Mouse (Mus musculus): ENCODE results near the gene 9230112D13Rik. TPM values are rescaled to one million over a fixed set of nuclear protein-coding genes. Genes with fewer than 3 reads are reported as not detected.

Gene 9230112D13Rik
- polyA plus RNA-seq, 1 experiment from 2014 or later, result not detected

DNA sequence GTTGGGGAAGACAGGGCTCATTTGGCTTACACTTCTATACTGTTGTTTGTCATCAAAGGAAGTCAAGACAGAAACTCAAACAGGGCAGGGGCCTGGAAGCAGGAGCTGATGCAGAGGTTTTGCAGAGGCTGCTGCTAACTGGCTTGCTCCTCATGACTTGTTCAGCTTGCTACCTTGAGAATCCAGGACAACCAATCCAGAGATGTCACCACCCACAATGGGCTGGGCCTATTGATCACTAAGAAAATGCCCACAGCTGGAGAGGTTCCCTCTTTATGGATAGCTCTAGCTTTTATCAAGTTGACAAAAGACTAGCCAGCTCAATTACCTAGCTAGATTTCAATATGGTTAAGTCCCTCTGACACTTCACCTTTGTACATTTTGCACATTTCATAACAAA is 51.0 kb downstream of the 9230112D13Rik start:
- H3K27ac ChIP-seq (ENCODE audit: low read length), result no peak overlapping the region
- no peak overlapping the region for H3K9ac ChIP-seq (ENCODE audit: low read length)
- no peaks in the 10 kb centered on the region for H3K27me3 ChIP-seq (ENCODE audit: control insufficient read depth, insufficient read depth, low read depth, low read length)
- no peaks in the 10 kb centered on the region for H3K9me3 ChIP-seq (ENCODE audit: control insufficient read depth, low read length)
- no peak overlapping the region for H3K4me2 ChIP-seq (ENCODE audit: low read depth, low read length)
- ATAC-seq (ENCODE audit: low read depth), result no peak
- peaks cover 4% of the 10 kb centered on the region; the same call in 1 of the 2 replicates for H3K4me1 ChIP-seq (replicated peaks; ENCODE audit: control insufficient read depth, insufficient read depth, low read length)
- no peak overlapping the region for H3K4me3 ChIP-seq (ENCODE audit: low read length)
- no peaks in the 10 kb centered on the region for H3K36me3 ChIP-seq (ENCODE audit: control insufficient read depth, insufficient read depth, low read length)

DNA sequence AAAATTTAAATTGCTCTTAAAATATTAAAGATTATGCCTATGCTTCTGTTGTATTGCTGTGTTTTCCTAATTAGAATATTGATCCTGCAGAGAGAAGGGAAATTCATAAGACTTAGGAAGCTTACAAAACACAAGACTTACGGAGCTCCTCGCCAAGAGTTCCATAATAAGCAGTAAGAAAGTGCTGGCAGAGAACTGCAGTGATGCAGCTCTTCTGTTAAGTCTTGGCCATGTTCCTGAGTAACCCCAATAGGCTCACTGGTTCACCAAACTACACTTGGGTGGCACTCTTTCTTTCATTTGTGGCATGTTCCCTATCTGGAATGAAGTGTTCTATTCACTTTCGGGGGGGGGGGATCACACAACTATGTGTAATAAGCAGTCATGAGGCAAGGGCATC is 56.3 kb downstream of the 9230112D13Rik start:
- no peak for ATAC-seq (ENCODE audit: low read depth)

More for the DNA sequence above, 56.3 kb downstream of the 9230112D13Rik start:
- Histone ChIP-seq H3K27me3 (ENCODE audit: control insufficient read depth, insufficient read depth, low read depth, low read length) (no peaks in the 10 kb centered on the region), H3K27ac (ENCODE audit: low read length) (no peak overlapping the region), H3K4me1 (replicated peaks; ENCODE audit: control insufficient read depth, insufficient read depth, low read length) (0 out of 2 replicates have a peak, but pooled peaks cover 2% of the 10 kb centered on the region), H3K9me3 (ENCODE audit: control insufficient read depth, low read length) (no peaks in the 10 kb centered on the region), H3K4me3 (ENCODE audit: low read length) (no peak overlapping the region), H3K4me2 (ENCODE audit: low read depth, low read length) (no peak overlapping the region), H3K9ac (ENCODE audit: low read length) (no peak overlapping the region), H3K36me3 (ENCODE audit: control insufficient read depth, insufficient read depth, low read length) (no peaks in the 10 kb centered on the region)
- 55% methylated on average over 3 of the region's 3 CpGs for WGBS

Other genes with a start within 250 kb of the 9230112D13Rik start
- 9.9 and 10.1 TPM in 2 replicates for gene Shld2, start 212.3 kb downstream of the 9230112D13Rik start, polyA plus RNA-seq (2015; fragmentation: Nextera tagmentation; extraction: Ambion mirVana)
- gene Glud1, start 212.1 kb downstream of the 9230112D13Rik start, polyA plus RNA-seq (2015; fragmentation: Nextera tagmentation; extraction: Ambion mirVana), result 53.7 and 56.7 TPM in 2 replicates
- 1.0 TPM in 1 of 2 replicates, not detected in the other for gene Fam25c, start 167.4 kb downstream of the 9230112D13Rik start, polyA plus RNA-seq (2015; fragmentation: Nextera tagmentation; extraction: Ambion mirVana)
- gene Sncg, start 148.0 kb downstream of the 9230112D13Rik start, polyA plus RNA-seq (2015; fragmentation: Nextera tagmentation; extraction: Ambion mirVana), result 6.8 and 8.0 TPM in 2 replicates
- gene Mmrn2, start 147.3 kb downstream of the 9230112D13Rik start, polyA plus RNA-seq (2015; fragmentation: Nextera tagmentation; extraction: Ambion mirVana), result 14.8 and 15.6 TPM in 2 replicates
- 18.1 and 25.8 TPM in 2 replicates for gene Bmpr1a, start 19.5 kb downstream of the 9230112D13Rik start, polyA plus RNA-seq (2015; fragmentation: Nextera tagmentation; extraction: Ambion mirVana)
- 12.7 and 13.2 TPM in 2 replicates for gene Ldb3, start 65.9 kb upstream of the 9230112D13Rik start, polyA plus RNA-seq (2015; fragmentation: Nextera tagmentation; extraction: Ambion mirVana)
- gene Opn4, start 77.3 kb upstream of the 9230112D13Rik start, polyA plus RNA-seq (2015; fragmentation: Nextera tagmentation; extraction: Ambion mirVana), result 0.26 and 0.38 TPM in 2 replicates
- gene Wapl, start 151.1 kb upstream of the 9230112D13Rik start, polyA plus RNA-seq (2015; fragmentation: Nextera tagmentation; extraction: Ambion mirVana), result 20.2 and 20.8 TPM in 2 replicates

All from lung, embryonic 16.5 days (tissue).